In the genomic region with DNA sequence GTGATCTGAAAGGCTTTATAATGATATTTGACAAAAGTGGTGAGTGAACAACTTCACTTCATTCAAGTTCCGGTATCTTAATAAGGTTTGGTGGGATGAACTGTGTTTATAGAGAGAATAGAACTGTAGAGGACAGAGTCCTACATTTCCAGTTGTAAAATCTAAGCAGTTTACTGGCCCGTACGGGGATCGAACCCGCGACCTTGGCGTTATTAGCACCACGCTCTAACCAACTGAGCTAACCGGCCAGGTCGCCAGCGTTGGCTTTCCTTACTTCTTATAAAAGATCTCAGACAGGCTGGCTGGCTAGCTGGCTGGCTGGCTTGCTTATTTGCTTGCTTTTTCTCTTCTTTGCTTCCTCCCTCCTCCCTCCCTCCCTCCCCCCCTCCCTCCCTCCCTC, we compare ENCODE assay signal across 8 mouse cellular contexts. TPM values are rescaled to one million over a fixed set of nuclear protein-coding genes. Genes with fewer than 3 reads are reported as not detected.
DNase-seq lines count a peak whose midpoint lies in the region; ATAC-seq and TF ChIP-seq lines count a peak whose summit lies in the region.

No protein-coding gene starts in this region.

- dilution Hi-C loops in CH12.LX (cut with MboI; ENCODE audit: extremely low pct_ligation_motif_present, extremely low pct_unique_long_range_greater_than_20kb, low sequenced_read_pairs), result no loop called here

- peak overlapping the region; percentile 83; the same call in 1 of the 2 replicates for H3K9ac ChIP-seq in CH12.LX (ENCODE audit: insufficient read depth, low read depth)
- no peak overlapping the region for H3K9ac ChIP-seq in forebrain, embryonic 13.5 days
- H3K9ac ChIP-seq in lung, embryonic 16.5 days (ENCODE audit: low read length), result no peak overlapping the region

- DNase-seq in CH12.LX (ENCODE audit: extremely low read depth), result peak; percentile 85
- peak; percentile 16 for DNase-seq in brain, embryonic 18.5 days (ENCODE audit: low read depth, low spot score)
- DNase-seq in hindbrain, embryonic 10.5 days (ENCODE audit: low spot score), result peak; percentile 90
- peak; percentile 71 for DNase-seq in layer of hippocampus, adult 9-11 months
- DNase-seq in ovary, postnatal 36 days (ENCODE audit: low spot score), result peak; percentile 71
- peak; percentile 79 for DNase-seq in thymus, postnatal 25 days

- TF ChIP-seq CTCF in CH12.LX (conservative IDR thresholded peaks at IDR 0.05 in 1 of 2, IDR thresholded peaks at IDR 0.05 in 1 of 2; ENCODE audit: low read depth in 2 of 2, low read length in 2 of 2), result no peak

- peaks cover 2% of the 10 kb centered on the region for H3K27me3 ChIP-seq in CH12.LX (replicated peaks)
- H3K27me3 ChIP-seq in forebrain, embryonic 13.5 days, result no peaks in the 10 kb centered on the region
- H3K27me3 ChIP-seq in hindbrain, embryonic 10.5 days (ENCODE audit: insufficient read depth, poor library complexity, severe bottlenecking), result 0 out of 2 replicates have a peak, but pooled peaks cover 4% of the 10 kb centered on the region
- no peaks in the 10 kb centered on the region for H3K27me3 ChIP-seq in lung, embryonic 16.5 days (ENCODE audit: control insufficient read depth, insufficient read depth, low read depth, low read length)

- no peaks in the 10 kb centered on the region for H3K9me3 ChIP-seq in CH12.LX (replicated peaks; ENCODE audit: low read length)
- H3K9me3 ChIP-seq in forebrain, embryonic 13.5 days (replicated peaks), result no peaks in the 10 kb centered on the region
- H3K9me3 ChIP-seq in hindbrain, embryonic 10.5 days, result no peaks in the 10 kb centered on the region
- H3K9me3 ChIP-seq in lung, embryonic 16.5 days (ENCODE audit: control insufficient read depth, low read length), result no peaks in the 10 kb centered on the region

- no peak for TF ChIP-seq POLR2A in CH12.LX (IDR thresholded peaks at IDR 0.05; ENCODE audit: low read depth, low read length)

- H3K79me2 ChIP-seq in CH12.LX (replicated peaks; ENCODE audit: control insufficient read depth, extremely low read depth, insufficient read depth, poor library complexity, severe bottlenecking), result no peaks in the 10 kb centered on the region

- no peak for TF ChIP-seq RAD21 in CH12.LX (IDR thresholded peaks at IDR 0.05; ENCODE audit: low read depth, low read length)

- no peak overlapping the region for H3K27ac ChIP-seq in CH12.LX (ENCODE audit: insufficient read depth, low read depth)
- H3K27ac ChIP-seq in forebrain, embryonic 13.5 days, result no peak overlapping the region
- H3K27ac ChIP-seq in hindbrain, embryonic 10.5 days, result no peak overlapping the region; the same call in 1 of the 2 replicates
- H3K27ac ChIP-seq in lung, embryonic 16.5 days (ENCODE audit: low read length), result no peak overlapping the region

- H3K4me1 ChIP-seq in CH12.LX (ENCODE audit: control insufficient read depth in 1 of 2, insufficient read depth in 2 of 2), result peaks cover 0 to 30% of the 10 kb centered on the region in 2 experiments; a peak in 3 of 4 replicates
- no peaks in the 10 kb centered on the region for H3K4me1 ChIP-seq in forebrain, embryonic 13.5 days
- H3K4me1 ChIP-seq in hindbrain, embryonic 10.5 days (replicated peaks), result no peaks in the 10 kb centered on the region
- no peaks in the 10 kb centered on the region for H3K4me1 ChIP-seq in lung, embryonic 16.5 days (replicated peaks; ENCODE audit: control insufficient read depth, insufficient read depth, low read length)

- no peaks in the 10 kb centered on the region for H3K36me3 ChIP-seq in CH12.LX (replicated peaks in 1 of 2; ENCODE audit: control insufficient read depth in 1 of 2, insufficient read depth in 1 of 2, low read length in 1 of 2)
- no peaks in the 10 kb centered on the region for H3K36me3 ChIP-seq in forebrain, embryonic 13.5 days (ENCODE audit: poor library complexity, severe bottlenecking)
- H3K36me3 ChIP-seq in hindbrain, embryonic 10.5 days, result no peaks in the 10 kb centered on the region
- H3K36me3 ChIP-seq in lung, embryonic 16.5 days (ENCODE audit: control insufficient read depth, insufficient read depth, low read length), result no peaks in the 10 kb centered on the region

- H3K4me2 ChIP-seq in CH12.LX (ENCODE audit: insufficient read depth, low read depth, poor library complexity, severe bottlenecking), result peak overlapping the region; percentile 26; the same call in 1 of the 2 replicates
- peak overlapping the region; percentile 55 for H3K4me2 ChIP-seq in forebrain, embryonic 13.5 days
- H3K4me2 ChIP-seq in lung, embryonic 16.5 days (ENCODE audit: low read depth, low read length), result peak overlapping the region; percentile 64

- in situ Hi-C loops in CH12.LX (cut with MboI; ENCODE audit: low pct_ligation_motif_present, low pct_unique_long_range_greater_than_20kb, low sequenced_read_pairs), result loop anchor here (25.0 kb wide), 1 partner anchor 1582 kb away; no protein-coding TSS in a partner anchor

- peak; percentile 68 for ATAC-seq in forebrain, embryonic 13.5 days
- ATAC-seq in lung, embryonic 16.5 days (ENCODE audit: low read depth), result peak; percentile 23; the same call in 1 of the 2 replicates

- no peak for TF ChIP-seq EP300 in CH12.LX (IDR thresholded peaks at IDR 0.05; ENCODE audit: low read length)

- under 1% methylated on average over 11 of the region's 11 CpGs for WGBS in forebrain, embryonic 13.5 days
- WGBS in hindbrain, embryonic 10.5 days, result 1% methylated on average over 11 of the region's 11 CpGs
- 4% methylated on average over 11 of the region's 11 CpGs for WGBS in lung, embryonic 16.5 days

- H3K4me3 ChIP-seq in CH12.LX (replicated peaks in 1 of 3; ENCODE audit: low read depth in 2 of 3, low read length in 2 of 3, poor library complexity in 1 of 3), result peak overlapping the region in 1 of 3 experiments; percentile 81
- H3K4me3 ChIP-seq in forebrain, embryonic 13.5 days, result peak overlapping the region; percentile 42
- peak overlapping the region; percentile 62 for H3K4me3 ChIP-seq in hindbrain, embryonic 10.5 days
- H3K4me3 ChIP-seq in lung, embryonic 16.5 days (ENCODE audit: low read length), result peak overlapping the region; percentile 54

TF ChIP-seq in CH12.LX, 34 proteins besides CTCF, POLR2A, EP300 and RAD21 (continues in another document):
- TF ChIP-seq MYC (IDR thresholded peaks at IDR 0.05; ENCODE audit: low read depth, low read length), result no peak
- TF ChIP-seq MAX (IDR thresholded peaks at IDR 0.05; ENCODE audit: low read length), result no peak
- TF ChIP-seq HCFC1 (IDR thresholded peaks at IDR 0.05; ENCODE audit: low read depth, low read length), result no peak
- TF ChIP-seq ZKSCAN1 (IDR thresholded peaks at IDR 0.05; ENCODE audit: borderline replicate concordance, low read depth, low read length), result no peak
- peak; percentile 99 for TF ChIP-seq TBP (conservative IDR thresholded peaks at IDR 0.05; ENCODE audit: low read depth, low read length)
- no peak for TF ChIP-seq SMC3 (IDR thresholded peaks at IDR 0.05; ENCODE audit: low read depth, low read length)
- TF ChIP-seq MAFK (IDR thresholded peaks at IDR 0.05; ENCODE audit: insufficient replicate concordance, low read length), result peak; percentile 96
- TF ChIP-seq MAZ (IDR thresholded peaks at IDR 0.05; ENCODE audit: low read depth, low read length), result no peak
- no peak for TF ChIP-seq PAX5 (IDR thresholded peaks at IDR 0.05; ENCODE audit: low read length)
- peak; percentile 65; the same call in 1 of the 2 replicates for TF ChIP-seq E2F4 (IDR thresholded peaks at IDR 0.05; ENCODE audit: insufficient replicate concordance, low read depth, low read length)
- peak; percentile 98 for TF ChIP-seq ELF1 (IDR thresholded peaks at IDR 0.05; ENCODE audit: low read depth, low read length)

RNA-seq across cellular contexts. Expression of a gene that starts 21.6 kb away (rescaled TPM):
- 1,633 and 2,083 TPM in 2 replicates for total RNA-seq in CH12.LX (2012; rRNA removed)
- 9.4 and 19.7 TPM in 2 replicates for total RNA-seq in CH12.LX (2014; rRNA removed)
- 4.1 and 4.2 TPM in 2 replicates for polyA plus RNA-seq in CH12.LX (2012; ENCODE audit: insufficient read length, low read depth)
- 24.7 and 27.2 TPM in 2 replicates for polyA plus RNA-seq in forebrain, embryonic 13.5 days (2015; fragmentation: Nextera tagmentation; extraction: Ambion mirVana)
- polyA plus RNA-seq in hindbrain, embryonic 10.5 days (2016; fragmentation: Nextera tagmentation; extraction: Ambion mirVana), result 19.3 and 21.2 TPM in 2 replicates
- 26.3 and 29.0 TPM in 2 replicates for polyA plus RNA-seq in lung, embryonic 16.5 days (2015; fragmentation: Nextera tagmentation; extraction: Ambion mirVana)

RNA-seq across cellular contexts. Expression of a gene that starts 21.8 kb away (rescaled TPM):
- 2,938 and 2,951 TPM in 2 replicates for total RNA-seq in CH12.LX (2012; rRNA removed)
- total RNA-seq in CH12.LX (2014; rRNA removed), result 50.8 and 66.8 TPM in 2 replicates
- 383 and 447 TPM in 2 replicates for polyA plus RNA-seq in CH12.LX (2012; ENCODE audit: insufficient read length, low read depth)
- 4,205 and 5,125 TPM in 2 replicates for polyA plus RNA-seq in forebrain, embryonic 13.5 days (2015; fragmentation: Nextera tagmentation; extraction: Ambion mirVana)
- 6,234 and 6,449 TPM in 2 replicates for polyA plus RNA-seq in hindbrain, embryonic 10.5 days (2016; fragmentation: Nextera tagmentation; extraction: Ambion mirVana)
- polyA plus RNA-seq in lung, embryonic 16.5 days (2015; fragmentation: Nextera tagmentation; extraction: Ambion mirVana), result 3,144 and 3,910 TPM in 2 replicates

RNA-seq across cellular contexts. Expression of a gene that starts 23.1 kb away (rescaled TPM):
- total RNA-seq in CH12.LX (2012; rRNA removed) (4,939 and 5,322 TPM in 2 replicates), CH12.LX (2014; rRNA removed) (90.5 and 152 TPM in 2 replicates)
- polyA plus RNA-seq in CH12.LX (2012; ENCODE audit: insufficient read length, low read depth), result 6.4 TPM in 1 of 2 replicates, not detected in the other
- polyA plus RNA-seq in forebrain, embryonic 13.5 days (2015; fragmentation: Nextera tagmentation; extraction: Ambion mirVana), result 12.8 and 20.2 TPM in 2 replicates
- 9.7 and 10.0 TPM in 2 replicates for polyA plus RNA-seq in hindbrain, embryonic 10.5 days (2016; fragmentation: Nextera tagmentation; extraction: Ambion mirVana)
- 19.0 and 22.4 TPM in 2 replicates for polyA plus RNA-seq in lung, embryonic 16.5 days (2015; fragmentation: Nextera tagmentation; extraction: Ambion mirVana)

RNA-seq across cellular contexts. Expression of a gene that starts 43.6 kb away (rescaled TPM):
- total RNA-seq in CH12.LX (2012; rRNA removed) (18.2 and 20.8 TPM in 2 replicates), CH12.LX (2014; rRNA removed) (1.6 TPM in 1 of 2 replicates, not detected in the other)
- polyA plus RNA-seq in CH12.LX (2012; ENCODE audit: insufficient read length, low read depth), result 0.70 and 12.8 TPM in 2 replicates
- not detected in 2 replicates for polyA plus RNA-seq in forebrain, embryonic 13.5 days (2015; fragmentation: Nextera tagmentation; extraction: Ambion mirVana)
- not detected in 2 replicates for polyA plus RNA-seq in hindbrain, embryonic 10.5 days (2016; fragmentation: Nextera tagmentation; extraction: Ambion mirVana)
- polyA plus RNA-seq in lung, embryonic 16.5 days (2015; fragmentation: Nextera tagmentation; extraction: Ambion mirVana), result not detected in 2 replicates

RNA-seq across cellular contexts. Expression of a gene that starts 44.9 kb away (rescaled TPM):
- not detected in 2 replicates for total RNA-seq in CH12.LX (2012; rRNA removed)
- not detected in 2 replicates for total RNA-seq in CH12.LX (2014; rRNA removed)
- polyA plus RNA-seq in CH12.LX (2012; ENCODE audit: insufficient read length, low read depth), result 354 and 693 TPM in 2 replicates
- polyA plus RNA-seq in forebrain, embryonic 13.5 days (2015; fragmentation: Nextera tagmentation; extraction: Ambion mirVana), result 1.9 TPM in 1 of 2 replicates, not detected in the other
- polyA plus RNA-seq in hindbrain, embryonic 10.5 days (2016; fragmentation: Nextera tagmentation; extraction: Ambion mirVana), result 2.3 TPM in 1 of 2 replicates, not detected in the other
- polyA plus RNA-seq in lung, embryonic 16.5 days (2015; fragmentation: Nextera tagmentation; extraction: Ambion mirVana), result 3.4 TPM in 1 of 2 replicates, not detected in the other

Comparison
In these comparisons a context has a peak if more than half of its experiments do, and no peak if none do; other contexts are left out.
1. DNase-seq: peak in every context shown above with its lines; median percentile 90 in hindbrain, embryonic 10.5 days; 85 in CH12.LX; 79 in thymus, postnatal 25 days; 71 in layer of hippocampus, adult 9-11 months; 71 in ovary, postnatal 36 days; 16 in brain, embryonic 18.5 days.